Mouse (Mus musculus): ENCODE results near the gene St6galnac3. TPM values are rescaled to one million over a fixed set of nuclear protein-coding genes. Genes with fewer than 3 reads are reported as not detected.

The St6galnac3 gene
- polyA plus RNA-seq, 1 experiment: 16.7 TPM

GRCm38 (mm10) chr3:153643822-153644519 is 81.0 kb downstream of the St6galnac3 start:
- Histone ChIP-seq H3K27ac (ENCODE audit: insufficient read depth, low read length) (no peak overlapping the region), H3K4me1 (ENCODE audit: control insufficient read depth, insufficient read depth, low read length) (no peaks in the 10 kb centered on the region), H3K4me3 (ENCODE audit: insufficient read depth, low read length) (no peak overlapping the region)
- no peak for TF ChIP-seq CTCF (IDR thresholded peaks at IDR 0.05; ENCODE audit: extremely low read depth, insufficient read depth, low read length)
- TF ChIP-seq POLR2A (IDR thresholded peaks at IDR 0.05; ENCODE audit: extremely low read depth, insufficient read depth, low read length): no peak

- Histone ChIP-seq H3K4me1 (ENCODE audit: control insufficient read depth, insufficient read depth, low read length) (no peaks in the 10 kb centered on the region), H3K27ac (ENCODE audit: insufficient read depth, low read length) (no peak overlapping the region), H3K4me3 (ENCODE audit: insufficient read depth, low read length) (no peak overlapping the region)
- TF ChIP-seq POLR2A (IDR thresholded peaks at IDR 0.05; ENCODE audit: extremely low read depth, insufficient read depth, low read length): no peak
- no peak for TF ChIP-seq CTCF (IDR thresholded peaks at IDR 0.05; ENCODE audit: extremely low read depth, insufficient read depth, low read length)
Measured at GRCm38 (mm10) chr3:153642826-153643225, 82.1 kb downstream of the St6galnac3 start.

GRCm38 (mm10) chr3:153641805-153642204 is 83.2 kb downstream of the St6galnac3 start:
- H3K4me3 ChIP-seq (ENCODE audit: insufficient read depth, low read length): no peak overlapping the region
- no peaks in the 10 kb centered on the region for H3K4me1 ChIP-seq (ENCODE audit: control insufficient read depth, insufficient read depth, low read length)
- TF ChIP-seq POLR2A (IDR thresholded peaks at IDR 0.05; ENCODE audit: extremely low read depth, insufficient read depth, low read length) (no peak), CTCF (IDR thresholded peaks at IDR 0.05; ENCODE audit: extremely low read depth, insufficient read depth, low read length) (no peak)
- no peak overlapping the region for H3K27ac ChIP-seq (ENCODE audit: insufficient read depth, low read length)

DNA sequence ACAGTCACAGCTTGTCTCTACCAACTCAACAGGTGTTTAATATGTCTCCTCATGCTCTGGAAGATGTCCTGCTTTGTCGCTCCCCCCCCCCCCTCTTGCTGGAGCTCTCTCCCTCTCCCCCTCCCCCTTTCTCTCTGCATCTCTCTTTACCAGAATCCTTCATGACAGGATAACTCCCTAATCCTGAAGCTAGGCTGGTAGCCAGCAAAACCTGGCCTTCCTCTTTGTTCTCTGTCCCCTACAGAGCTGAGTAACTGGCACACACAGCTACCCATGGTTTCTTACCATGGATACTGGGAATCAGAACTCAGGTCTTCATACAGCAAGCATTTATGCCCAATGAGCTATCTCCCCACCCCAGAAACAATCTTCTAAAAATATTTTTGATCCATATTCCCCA is 87.6 kb downstream of the St6galnac3 start:
- TF ChIP-seq POLR2A (IDR thresholded peaks at IDR 0.05; ENCODE audit: extremely low read depth, insufficient read depth, low read length) (no peak), CTCF (IDR thresholded peaks at IDR 0.05; ENCODE audit: extremely low read depth, insufficient read depth, low read length) (no peak)
- no peak overlapping the region for H3K27ac ChIP-seq (ENCODE audit: insufficient read depth, low read length)
- H3K4me3 ChIP-seq (ENCODE audit: insufficient read depth, low read length): no peak overlapping the region

GRCm38 (mm10) chr3:153636804-153637153 is 88.2 kb downstream of the St6galnac3 start:
- Histone ChIP-seq H3K4me3 (ENCODE audit: insufficient read depth, low read length) (no peak overlapping the region), H3K27ac (ENCODE audit: insufficient read depth, low read length) (no peak overlapping the region), H3K4me1 (ENCODE audit: control insufficient read depth, insufficient read depth, low read length) (no peaks in the 10 kb centered on the region)
- no peak for TF ChIP-seq POLR2A (IDR thresholded peaks at IDR 0.05; ENCODE audit: extremely low read depth, insufficient read depth, low read length)
- TF ChIP-seq CTCF (IDR thresholded peaks at IDR 0.05; ENCODE audit: extremely low read depth, insufficient read depth, low read length): no peak

More for the DNA sequence above, 87.6 kb downstream of the St6galnac3 start:
- H3K4me1 ChIP-seq (ENCODE audit: control insufficient read depth, insufficient read depth, low read length): no peaks in the 10 kb centered on the region

DNA sequence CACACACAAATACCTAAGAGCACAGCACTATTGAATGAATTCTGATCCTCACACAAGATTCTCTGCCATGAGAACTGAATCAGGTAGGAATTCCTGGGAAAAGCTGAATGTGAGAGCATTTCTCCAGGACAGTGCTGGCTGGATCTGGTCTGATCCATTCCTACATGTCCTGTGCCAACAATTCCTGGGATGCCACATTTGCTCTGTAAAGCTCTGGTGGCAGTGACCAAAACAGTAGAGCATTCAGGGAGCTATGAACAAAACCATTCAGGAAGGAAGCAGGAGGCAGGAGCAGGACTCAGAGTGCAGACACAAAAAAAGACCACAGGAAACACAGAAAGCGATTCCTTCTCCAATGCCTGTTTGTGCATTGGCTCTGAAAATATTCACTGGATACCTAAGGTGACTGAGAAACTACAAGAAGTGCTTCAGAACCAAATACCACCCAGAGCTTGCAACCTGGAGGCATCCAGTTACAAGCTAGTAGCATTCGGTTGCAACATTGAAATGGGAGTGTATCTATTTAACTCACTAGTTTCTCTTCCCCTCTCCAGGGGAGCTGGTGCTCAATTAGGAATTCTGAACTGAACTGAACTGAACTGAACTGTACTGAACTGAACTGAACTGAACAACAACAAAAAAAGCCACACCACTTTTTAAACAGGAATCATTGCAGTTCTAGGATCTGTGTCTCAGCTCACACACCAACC is 88.7 kb downstream of the St6galnac3 start:
- H3K27ac ChIP-seq (ENCODE audit: insufficient read depth, low read length): no peak overlapping the region

DNA sequence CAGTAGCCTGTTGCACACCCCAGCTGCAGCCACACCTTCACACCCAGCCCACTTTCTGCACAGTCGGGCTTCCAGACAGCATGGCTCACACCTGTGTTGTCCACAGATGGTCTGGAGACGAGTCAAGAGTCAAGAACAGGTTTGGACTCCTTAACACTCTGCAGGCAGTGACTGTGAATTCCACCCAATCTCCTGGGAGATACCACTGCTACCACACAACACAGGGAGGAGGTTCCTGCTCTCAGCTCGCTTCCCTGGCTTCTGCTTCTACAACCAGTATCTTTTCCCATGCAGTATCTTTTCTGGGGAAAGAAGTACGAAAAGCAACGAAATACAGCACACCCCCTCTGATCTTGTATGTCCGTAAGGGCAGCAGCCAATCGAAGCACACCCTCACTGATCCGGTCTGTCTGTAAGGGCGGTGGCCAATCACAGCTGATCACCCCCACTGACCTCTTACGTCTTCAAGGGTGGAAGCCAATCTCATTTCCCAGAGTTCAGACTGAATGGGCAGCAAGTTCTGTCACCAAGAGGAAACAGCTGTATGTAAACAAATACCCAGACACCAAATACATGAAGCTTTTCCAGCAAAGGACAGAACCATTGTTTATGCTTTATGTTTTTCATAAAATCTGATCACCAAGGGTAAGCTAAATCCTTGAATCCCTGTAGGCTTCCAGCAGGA is 92.8 kb downstream of the St6galnac3 start:
- Histone ChIP-seq H3K27ac (ENCODE audit: insufficient read depth, low read length) (no peak overlapping the region), H3K4me1 (ENCODE audit: control insufficient read depth, insufficient read depth, low read length) (no peaks in the 10 kb centered on the region), H3K4me3 (ENCODE audit: insufficient read depth, low read length) (no peak overlapping the region)
- TF ChIP-seq POLR2A (IDR thresholded peaks at IDR 0.05; ENCODE audit: extremely low read depth, insufficient read depth, low read length): no peak
- TF ChIP-seq CTCF (IDR thresholded peaks at IDR 0.05; ENCODE audit: extremely low read depth, insufficient read depth, low read length): no peak

More for the DNA sequence above, 88.7 kb downstream of the St6galnac3 start:
- no peaks in the 10 kb centered on the region for H3K4me1 ChIP-seq (ENCODE audit: control insufficient read depth, insufficient read depth, low read length)
- TF ChIP-seq POLR2A (IDR thresholded peaks at IDR 0.05; ENCODE audit: extremely low read depth, insufficient read depth, low read length) (no peak), CTCF (IDR thresholded peaks at IDR 0.05; ENCODE audit: extremely low read depth, insufficient read depth, low read length) (no peak)
- no peak overlapping the region for H3K4me3 ChIP-seq (ENCODE audit: insufficient read depth, low read length)

GRCm38 (mm10) chr3:153626237-153626636 is 98.7 kb downstream of the St6galnac3 start:
- no peaks in the 10 kb centered on the region for H3K4me1 ChIP-seq (ENCODE audit: control insufficient read depth, insufficient read depth, low read length)
- TF ChIP-seq POLR2A (IDR thresholded peaks at IDR 0.05; ENCODE audit: extremely low read depth, insufficient read depth, low read length) (no peak), CTCF (IDR thresholded peaks at IDR 0.05; ENCODE audit: extremely low read depth, insufficient read depth, low read length) (no peak)
- no peak overlapping the region for H3K4me3 ChIP-seq (ENCODE audit: insufficient read depth, low read length)
- H3K27ac ChIP-seq (ENCODE audit: insufficient read depth, low read length): no peak overlapping the region

DNA sequence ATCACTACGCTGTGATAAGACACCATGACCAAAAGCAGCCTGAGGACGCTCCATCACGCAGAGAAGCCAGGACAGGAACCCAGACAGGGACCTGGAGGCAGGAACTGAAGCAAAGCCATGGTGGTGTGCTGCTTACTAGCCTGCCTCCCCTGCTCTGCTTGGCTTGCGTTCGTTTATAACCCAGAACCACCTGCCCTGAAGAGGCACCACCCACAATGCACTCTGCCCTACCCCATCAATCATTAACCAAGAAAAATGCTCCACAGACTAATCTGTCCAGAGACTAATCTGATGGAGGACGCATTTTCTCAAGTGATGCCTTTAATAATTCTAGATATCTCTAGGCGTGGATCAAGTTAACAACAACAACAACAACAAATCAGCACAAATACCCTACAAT is 106.0 kb downstream of the St6galnac3 start:
- H3K27ac ChIP-seq (ENCODE audit: insufficient read depth, low read length): no peak overlapping the region
- H3K4me1 ChIP-seq (ENCODE audit: control insufficient read depth, insufficient read depth, low read length): peaks cover 2% of the 10 kb centered on the region; the same call in 1 of the 2 replicates
- no peak overlapping the region for H3K4me3 ChIP-seq (ENCODE audit: insufficient read depth, low read length)
- TF ChIP-seq POLR2A (IDR thresholded peaks at IDR 0.05; ENCODE audit: extremely low read depth, insufficient read depth, low read length): no peak
- TF ChIP-seq CTCF (IDR thresholded peaks at IDR 0.05; ENCODE audit: extremely low read depth, insufficient read depth, low read length): no peak
